Mouse (Mus musculus) limb, embryonic 14.5 days (tissue): ENCODE results near the gene Wdr4. TPM values are rescaled to one million over a fixed set of nuclear protein-coding genes. Genes with fewer than 3 reads are reported as not detected.
A peak's percentile ranks its signal among the peaks of the same experiment; 100 is the strongest.

Experiments
- ATAC-seq: fragments of 200-750 bp; cut with Nextera tagmentation; 2 replicates; pipeline ENCODE4 v1.8.0; 2017; ENCODE audit warnings: low read depth, moderate number of reproducible peaks, moderate TSS enrichment; ENCODE audit not compliant: low FRiP score
- DNase-seq: peaks from one replicate; pipeline ENCODE4 v3.0.0-alpha.2; 2015; ENCODE audit warnings: low spot score
- H3K27ac ChIP-seq: fragments of 300-500 bp; sonication (generic); replicated peaks from 2 replicates; pipeline ENCODE4 v1.5.1; 2014; ENCODE audit warnings: low read depth, mild to moderate bottlenecking, low read length, moderate library complexity, mixed read lengths
- H3K27me3 ChIP-seq: fragments of 300-500 bp; sonication (generic); 2 replicates; pipeline ENCODE4 v1.6.1; 2014; ENCODE audit warnings: low read length, mixed read lengths; ENCODE audit not compliant: control insufficient read depth, insufficient read depth
- H3K36me3 ChIP-seq: fragments of 300-500 bp; sonication (generic); 2 replicates; pipeline ENCODE4 v1.6.1; 2014; ENCODE audit warnings: mild to moderate bottlenecking, low read length, moderate library complexity, mixed read lengths; ENCODE audit not compliant: control insufficient read depth, insufficient read depth
- H3K4me1 ChIP-seq: fragments of 300-500 bp; sonication (generic); 2 replicates; pipeline ENCODE4 v1.6.1; 2014; ENCODE audit warnings: antibody characterized with exemption, low read length, mixed read lengths; ENCODE audit not compliant: control insufficient read depth, insufficient read depth
- H3K4me2 ChIP-seq: fragments of 300-500 bp; sonication (generic); replicated peaks from 2 replicates; pipeline ENCODE4 v1.6.1; 2014; ENCODE audit warnings: low read depth, mild to moderate bottlenecking, low read length, moderate library complexity; ENCODE audit not compliant: severe bottlenecking
- H3K4me3 ChIP-seq: fragments of 300-500 bp; sonication (generic); replicated peaks from 2 replicates; pipeline ENCODE4 v1.5.1; 2014; ENCODE audit warnings: low read length
- H3K9ac ChIP-seq: fragments of 300-500 bp; sonication (generic); 2 replicates; pipeline ENCODE4 v1.6.1; 2014; ENCODE audit warnings: mild to moderate bottlenecking, low read depth, low read length, moderate library complexity; ENCODE audit not compliant: severe bottlenecking
- H3K9me3 ChIP-seq: fragments of 300-500 bp; sonication (generic); 2 replicates; pipeline ENCODE4 v1.6.1; 2016; ENCODE audit warnings: low read length; ENCODE audit not compliant: control insufficient read depth
- POLR2A ChIP-seq: fragments of 200-500 bp; IDR thresholded peaks from 2 replicates; pipeline ENCODE4 v1.8.0; 2012; ENCODE audit warnings: inconsistent platforms, mild to moderate bottlenecking, moderate library complexity, borderline replicate concordance; ENCODE audit not compliant: insufficient read depth, insufficient read length; ENCODE audit errors: extremely low read depth
- WGBS: fragments of 180-500 bp; shearing (Covaris S2); extraction: QIAGEN DNeasy Blood & Tissue Kit; methylation state at CpG from one replicate; pipeline ENCODE4 v1.1.7; 2014; 5-methylcytosine and 5-hydroxymethylcytosine counted together
- polyA plus RNA-seq, 2 experiments: library from polyadenylated mRNA; depleted of rRNA in 1 of 2; stranded (reverse) in 1 of 2; unstranded in 1 of 2; fragments of >200 nt; fragmentation: Nextera tagmentation in 1 of 2; extraction: Ambion mirVana in 1 of 2; gene quantifications; 2 replicates each; pipeline versions ENCODE4 v1.2.1 to v1.2.3; 2012 to 2014

Wdr4 gene
- polyA plus RNA-seq, 2 experiments: 29.6 to 45.0 TPM

DNA sequence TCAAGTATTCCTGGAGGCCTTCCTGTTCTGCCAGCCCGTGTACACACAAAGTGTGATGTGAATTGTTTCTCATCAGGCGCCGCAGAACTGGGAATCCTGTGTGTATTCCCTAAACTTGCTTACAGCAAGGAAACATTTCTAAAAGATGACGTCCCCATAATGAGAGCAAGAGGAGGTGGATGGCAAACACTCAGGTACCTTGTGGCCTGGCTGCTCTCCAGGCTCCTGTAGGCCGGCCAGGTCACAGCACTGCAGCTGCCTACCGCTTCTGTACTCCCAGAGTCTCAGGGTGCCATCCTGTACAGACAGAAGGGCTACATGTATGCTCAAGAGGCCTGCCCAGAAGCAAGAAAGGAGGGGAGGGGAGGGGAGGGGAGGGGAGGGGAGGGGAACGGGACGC lies 19.4 kb downstream of the Wdr4 start:
- TF ChIP-seq POLR2A: no peak
- no peaks in the 10 kb centered on the region for H3K9me3 ChIP-seq
- no peak overlapping the region for H3K4me2 ChIP-seq
- ATAC-seq: no peak
- peaks cover 93% of the 10 kb centered on the region for H3K36me3 ChIP-seq
- no peak for DNase-seq
- H3K4me1 ChIP-seq: no peaks in the 10 kb centered on the region
- H3K27me3 ChIP-seq: no peaks in the 10 kb centered on the region
- H3K27ac ChIP-seq: no peak overlapping the region
- no peak overlapping the region for H3K9ac ChIP-seq
- no peak overlapping the region for H3K4me3 ChIP-seq
- 95% methylated on average over 8 of the region's 8 CpGs for WGBS

DNA sequence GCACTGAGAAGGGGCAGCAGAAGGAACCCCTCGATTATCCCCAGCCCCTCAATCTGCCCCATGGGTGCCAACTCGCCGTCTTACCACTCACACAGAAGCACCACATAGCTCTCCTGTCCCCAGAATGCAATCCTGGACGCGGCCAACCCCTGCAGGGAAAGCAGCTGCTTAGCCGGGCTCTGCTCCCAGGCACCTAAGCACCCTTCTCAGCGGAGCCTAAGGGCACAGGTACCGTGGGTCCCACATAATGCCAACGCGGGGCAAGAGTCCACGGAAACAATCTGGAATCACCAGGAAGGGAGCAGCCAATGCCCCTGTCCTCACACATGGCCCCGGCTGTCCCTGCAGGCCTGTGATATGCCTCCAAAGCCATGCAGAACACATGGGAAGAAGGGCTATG lies 20.1 kb downstream of the Wdr4 start:
- 93% methylated on average over 12 of the region's 12 CpGs for WGBS

DNA sequence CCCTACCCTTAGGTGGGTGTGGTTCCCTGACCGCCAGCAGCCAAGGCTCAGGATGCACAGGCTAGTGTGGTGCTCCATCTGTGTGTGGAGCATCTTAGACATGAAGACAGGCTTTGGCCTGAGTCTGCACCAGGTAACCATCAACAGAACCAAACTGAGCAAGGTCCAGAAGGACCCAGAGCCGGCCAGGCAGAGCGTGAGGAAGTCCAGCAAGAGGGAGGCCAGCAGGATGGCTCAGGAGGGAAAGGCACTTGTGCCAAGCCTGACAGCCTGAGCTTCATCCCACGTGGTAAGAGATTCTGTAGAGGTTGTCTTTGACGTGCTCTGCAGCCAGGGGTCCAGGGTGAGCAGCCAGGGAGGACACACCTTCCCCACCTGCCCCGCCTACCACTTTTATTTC lies 22.1 kb downstream of the Wdr4 start:
- no peak for TF ChIP-seq POLR2A
- no peak overlapping the region for H3K27ac ChIP-seq
- H3K36me3 ChIP-seq: peaks cover 71% of the 10 kb centered on the region
- no peak overlapping the region for H3K9ac ChIP-seq
- no peak for ATAC-seq
- 83% methylated on average over 6 of the region's 6 CpGs for WGBS
- no peak for DNase-seq
- no peak overlapping the region for H3K4me2 ChIP-seq
- no peaks in the 10 kb centered on the region for H3K4me1 ChIP-seq
- no peak overlapping the region for H3K4me3 ChIP-seq
- no peaks in the 10 kb centered on the region for H3K27me3 ChIP-seq
- no peaks in the 10 kb centered on the region for H3K9me3 ChIP-seq

More for the DNA sequence above, 20.1 kb downstream of the Wdr4 start:
- Histone ChIP-seq H3K36me3 (peaks cover 90% of the 10 kb centered on the region), H3K9me3 (no peaks in the 10 kb centered on the region), H3K27me3 (no peaks in the 10 kb centered on the region), H3K27ac (no peak overlapping the region), H3K4me1 (no peaks in the 10 kb centered on the region), H3K9ac (no peak overlapping the region), H3K4me3 (no peak overlapping the region), H3K4me2 (no peak overlapping the region)
- TF ChIP-seq POLR2A: no peak
- no peak for DNase-seq
- no peak for ATAC-seq

DNA sequence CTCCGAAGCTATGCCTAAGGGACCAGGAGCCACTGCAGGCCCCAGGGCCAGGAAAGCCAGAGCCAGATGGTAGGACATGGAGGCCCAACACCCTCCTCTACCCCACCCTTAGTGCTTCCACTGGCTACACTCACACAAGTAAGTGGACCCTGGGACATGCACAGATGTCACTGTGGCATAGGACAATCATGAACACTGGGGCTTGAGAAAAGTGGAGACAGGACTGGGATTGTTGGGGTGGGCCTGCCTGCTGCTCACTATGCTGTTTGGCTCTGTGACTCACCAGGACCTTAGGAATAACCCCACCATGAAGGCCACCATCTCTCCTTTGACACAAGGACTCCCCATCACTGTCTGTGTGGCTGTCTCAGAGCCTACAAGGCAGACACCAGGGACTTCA lies 24.8 kb downstream of the Wdr4 start:
- peaks cover 45% of the 10 kb centered on the region for H3K36me3 ChIP-seq
- DNase-seq (no peak), ATAC-seq (no peak)
- H3K9ac ChIP-seq: no peak overlapping the region
- no peak for TF ChIP-seq POLR2A
- no peak overlapping the region for H3K27ac ChIP-seq
- 100% methylated on average over 1 of the region's 1 CpGs for WGBS
- no peak overlapping the region for H3K4me3 ChIP-seq
- H3K27me3 ChIP-seq: no peaks in the 10 kb centered on the region
- H3K4me1 ChIP-seq: no peaks in the 10 kb centered on the region
- no peak overlapping the region for H3K4me2 ChIP-seq
- H3K9me3 ChIP-seq: no peaks in the 10 kb centered on the region

DNA sequence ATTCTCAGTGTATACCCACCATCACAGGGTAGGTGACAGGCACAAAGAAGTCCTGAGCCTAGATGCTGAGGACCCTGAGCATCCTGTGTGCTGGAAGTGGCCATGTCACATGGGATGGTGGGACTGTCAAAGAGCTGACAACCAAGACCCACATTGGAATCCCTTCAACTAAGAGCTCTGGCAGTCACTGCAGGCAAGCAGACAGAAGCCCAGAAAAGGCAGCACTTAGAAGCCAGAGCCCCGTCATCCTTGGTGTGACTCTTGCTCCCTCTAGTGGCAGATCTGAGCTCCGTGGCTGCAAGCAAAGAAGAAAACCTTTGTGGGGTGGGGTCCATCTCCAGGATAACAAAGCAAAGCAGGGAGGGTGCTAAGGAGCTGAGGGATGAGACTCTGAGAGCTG lies 27.4 kb downstream of the Wdr4 start:
- ATAC-seq (peak; percentile 61), DNase-seq (peak; percentile 83)
- Histone ChIP-seq H3K9ac (no peak overlapping the region), H3K27me3 (no peaks in the 10 kb centered on the region), H3K9me3 (no peaks in the 10 kb centered on the region), H3K4me3 (no peak overlapping the region), H3K27ac (no peak overlapping the region), H3K4me2 (no peak overlapping the region), H3K4me1 (no peaks in the 10 kb centered on the region), H3K36me3 (peaks cover 20% of the 10 kb centered on the region)
- no peak for TF ChIP-seq POLR2A
- 0% methylated on average over 2 of the region's 2 CpGs for WGBS

DNA sequence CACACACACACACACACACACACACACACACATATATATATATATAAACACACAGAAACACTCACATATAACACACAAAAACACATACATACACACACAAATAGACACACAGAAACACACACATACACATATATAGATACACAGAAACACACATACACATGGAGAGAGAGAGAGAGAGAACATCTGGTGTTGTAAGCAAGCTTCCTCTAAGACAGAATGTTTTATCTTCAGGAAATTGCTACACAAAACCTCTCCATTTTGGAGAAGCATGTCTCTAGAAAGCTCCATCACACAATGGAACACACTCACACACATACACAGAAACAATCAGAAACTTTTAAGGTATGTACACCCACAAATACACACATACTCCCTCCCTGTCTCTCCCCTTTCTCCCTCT lies 28.4 kb downstream of the Wdr4 start:
- no peak overlapping the region for H3K4me2 ChIP-seq
- no peak for ATAC-seq
- H3K9ac ChIP-seq: no peak overlapping the region
- no peak overlapping the region for H3K4me3 ChIP-seq
- H3K27ac ChIP-seq: no peak overlapping the region
- peaks cover 12% of the 10 kb centered on the region for H3K36me3 ChIP-seq
- no peak for DNase-seq
- H3K27me3 ChIP-seq: no peaks in the 10 kb centered on the region
- no peaks in the 10 kb centered on the region for H3K9me3 ChIP-seq
- no peak for TF ChIP-seq POLR2A
- no peaks in the 10 kb centered on the region for H3K4me1 ChIP-seq
